Mouse (Mus musculus): ENCODE data around the gene Sema7a. TPM values are rescaled to one million over a fixed set of nuclear protein-coding genes. Genes with fewer than 3 reads are reported as not detected.

The Sema7a gene
- 1.7 and 2.1 TPM in 2 replicates for polyA plus RNA-seq (2011; ENCODE audit: insufficient read depth, insufficient read length, low read depth, missing spikeins)

DNA sequence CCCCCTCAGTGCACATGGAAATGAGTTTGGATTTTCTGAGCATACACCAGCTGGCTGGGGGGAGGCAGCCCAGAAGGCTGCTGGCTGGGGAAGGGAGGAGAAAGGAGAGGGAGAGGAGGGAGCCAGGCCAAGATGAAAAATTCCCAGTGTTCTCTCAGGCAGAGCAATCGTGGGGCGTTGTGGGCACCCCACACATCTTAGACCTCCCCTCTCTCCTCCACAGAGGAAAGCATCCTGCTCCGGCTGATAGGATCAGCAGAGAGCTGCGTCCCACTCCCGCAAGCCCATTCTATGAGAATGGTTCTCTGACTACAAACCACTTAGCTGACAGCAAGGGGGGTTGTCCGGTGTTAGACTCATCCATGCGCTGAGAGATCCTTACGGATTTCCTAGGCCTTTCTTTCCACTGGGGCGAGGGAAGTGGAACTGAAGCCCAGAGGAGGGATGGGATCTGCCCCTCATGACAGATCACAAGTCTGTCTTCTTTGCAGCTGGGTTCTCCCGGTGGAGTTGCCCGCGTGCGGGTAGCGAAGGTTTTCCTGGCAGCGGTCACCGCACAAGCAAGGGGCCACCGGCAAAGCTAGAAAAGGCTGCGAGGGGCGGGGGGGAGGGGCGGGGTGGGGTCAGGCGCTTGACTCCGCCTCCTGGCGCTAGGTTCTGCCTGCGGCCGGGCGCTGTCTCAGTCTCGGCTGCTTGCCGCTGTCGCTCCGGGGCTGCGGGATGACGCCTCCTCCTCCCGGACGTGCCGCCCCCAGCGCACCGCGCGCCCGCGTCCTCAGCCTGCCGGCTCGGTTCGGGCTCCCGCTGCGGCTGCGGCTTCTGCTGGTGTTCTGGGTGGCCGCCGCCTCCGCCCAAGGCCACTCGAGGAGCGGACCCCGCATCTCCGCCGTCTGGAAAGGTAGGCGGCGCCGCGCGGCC is at the start of gene Sema7a:
TSS of gene Sema7a (plus strand) at position 682 of the 918 bp plus-strand sequence.
- H3K27me3 ChIP-seq (ENCODE audit: control insufficient read depth, insufficient read depth, low read length, poor library complexity, severe bottlenecking) = peaks cover 8% of the 10 kb centered on the region; the same call in 1 of the 2 replicates
- H3K36me3 ChIP-seq (ENCODE audit: control insufficient read depth, insufficient read depth, low read length, poor library complexity, severe bottlenecking) = no peaks in the 10 kb centered on the region
- H3K27ac ChIP-seq (ENCODE audit: insufficient read depth, low read length) = no peak within 1 kb of the TSS
- no peaks in the 10 kb centered on the region for H3K9me3 ChIP-seq (replicated peaks; ENCODE audit: control insufficient read depth, insufficient read depth, low read length, poor library complexity, severe bottlenecking)
- H3K4me1 ChIP-seq (ENCODE audit: control insufficient read depth, insufficient read depth, low read length) = no peaks in the 10 kb centered on the region
- peak within 1 kb of the TSS; percentile 14 for H3K9ac ChIP-seq (ENCODE audit: low read depth, poor library complexity, severe bottlenecking)
- no peak for TF ChIP-seq POLR2A (IDR thresholded peaks at IDR 0.05; ENCODE audit: insufficient read depth, low read length)
- no peak for TF ChIP-seq EP300 (IDR thresholded peaks at IDR 0.05; ENCODE audit: insufficient read depth, low read depth, low read length)
- TF ChIP-seq CTCF (IDR thresholded peaks at IDR 0.05; ENCODE audit: low read depth, low read length) = no peak
- peak within 1 kb of the TSS; percentile 86 for H3K4me3 ChIP-seq (ENCODE audit: low read depth, low read length)

DNA sequence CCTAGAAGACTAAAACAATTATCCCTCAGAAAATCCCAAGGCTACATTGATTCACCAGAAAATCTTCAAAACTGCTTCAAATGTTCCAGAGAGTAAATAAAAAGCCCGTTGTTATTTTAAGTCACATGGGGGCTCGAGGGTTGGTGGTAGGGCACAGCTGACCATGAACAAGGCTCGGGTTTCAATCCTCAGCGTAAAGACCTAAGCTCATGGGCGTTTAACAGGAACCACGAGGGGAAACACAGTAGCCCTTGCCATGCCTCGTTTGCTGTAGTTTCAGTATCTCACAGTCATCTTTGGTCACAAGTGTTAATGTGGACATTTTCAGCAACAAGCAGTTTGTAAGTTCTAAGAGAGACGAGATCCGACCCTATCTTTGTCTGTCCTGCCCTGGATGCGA is 39.4 kb upstream of the Sema7a start:
- H3K9me3 ChIP-seq (replicated peaks; ENCODE audit: control insufficient read depth, insufficient read depth, low read length, poor library complexity, severe bottlenecking) = no peaks in the 10 kb centered on the region
- no peak overlapping the region for H3K4me3 ChIP-seq (ENCODE audit: low read depth, low read length)
- TF ChIP-seq EP300 (IDR thresholded peaks at IDR 0.05; ENCODE audit: insufficient read depth, low read depth, low read length) (no peak), CTCF (IDR thresholded peaks at IDR 0.05; ENCODE audit: low read depth, low read length) (no peak), POLR2A (IDR thresholded peaks at IDR 0.05; ENCODE audit: insufficient read depth, low read length) (no peak)
- no peak overlapping the region for H3K27ac ChIP-seq (ENCODE audit: insufficient read depth, low read length)
- H3K36me3 ChIP-seq (ENCODE audit: control insufficient read depth, insufficient read depth, low read length, poor library complexity, severe bottlenecking) = no peaks in the 10 kb centered on the region
- H3K9ac ChIP-seq (ENCODE audit: low read depth, poor library complexity, severe bottlenecking) = no peak overlapping the region
- no peaks in the 10 kb centered on the region for H3K27me3 ChIP-seq (ENCODE audit: control insufficient read depth, insufficient read depth, low read length, poor library complexity, severe bottlenecking)
- H3K4me1 ChIP-seq (ENCODE audit: control insufficient read depth, insufficient read depth, low read length) = no peaks in the 10 kb centered on the region

DNA sequence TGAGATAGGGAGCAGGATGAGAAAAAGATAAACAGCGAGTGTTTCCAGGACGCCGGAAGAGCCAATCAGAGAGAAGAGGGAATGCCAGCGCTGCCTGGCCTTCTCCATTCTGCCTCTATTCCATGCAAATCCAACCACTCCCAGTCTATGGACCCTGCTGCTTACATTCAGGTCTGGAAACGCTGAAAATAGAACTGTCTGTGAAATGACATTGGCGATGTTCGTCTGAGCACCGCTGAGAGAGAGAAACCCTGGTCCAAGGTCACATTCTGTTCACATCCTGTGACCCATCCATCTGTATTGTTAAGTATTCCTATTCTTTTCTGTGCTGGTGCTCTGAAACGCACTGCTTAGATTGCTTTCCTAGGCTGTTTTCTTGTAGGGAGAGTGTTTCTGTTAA is 38.7 kb upstream of the Sema7a start:
- H3K4me1 ChIP-seq (ENCODE audit: control insufficient read depth, insufficient read depth, low read length) = no peaks in the 10 kb centered on the region
- H3K9me3 ChIP-seq (replicated peaks; ENCODE audit: control insufficient read depth, insufficient read depth, low read length, poor library complexity, severe bottlenecking) = no peaks in the 10 kb centered on the region
- peak overlapping the region; percentile 19; the same call in 1 of the 2 replicates for H3K27ac ChIP-seq (ENCODE audit: insufficient read depth, low read length)
- TF ChIP-seq EP300 (IDR thresholded peaks at IDR 0.05; ENCODE audit: insufficient read depth, low read depth, low read length) (no peak), CTCF (IDR thresholded peaks at IDR 0.05; ENCODE audit: low read depth, low read length) (no peak), POLR2A (IDR thresholded peaks at IDR 0.05; ENCODE audit: insufficient read depth, low read length) (no peak)
- no peak overlapping the region for H3K9ac ChIP-seq (ENCODE audit: low read depth, poor library complexity, severe bottlenecking)
- no peaks in the 10 kb centered on the region for H3K27me3 ChIP-seq (ENCODE audit: control insufficient read depth, insufficient read depth, low read length, poor library complexity, severe bottlenecking)
- H3K4me3 ChIP-seq (ENCODE audit: low read depth, low read length) = no peak overlapping the region
- H3K36me3 ChIP-seq (ENCODE audit: control insufficient read depth, insufficient read depth, low read length, poor library complexity, severe bottlenecking) = no peaks in the 10 kb centered on the region

GRCm38 (mm10) chr9:57901601-57902000 is 38.3 kb upstream of the Sema7a start:
- Histone ChIP-seq H3K27me3 (ENCODE audit: control insufficient read depth, insufficient read depth, low read length, poor library complexity, severe bottlenecking) (no peaks in the 10 kb centered on the region), H3K27ac (ENCODE audit: insufficient read depth, low read length) (peak overlapping the region; percentile 19; the same call in 1 of the 2 replicates), H3K9me3 (replicated peaks; ENCODE audit: control insufficient read depth, insufficient read depth, low read length, poor library complexity, severe bottlenecking) (no peaks in the 10 kb centered on the region), H3K9ac (ENCODE audit: low read depth, poor library complexity, severe bottlenecking) (no peak overlapping the region), H3K4me3 (ENCODE audit: low read depth, low read length) (no peak overlapping the region), H3K4me1 (ENCODE audit: control insufficient read depth, insufficient read depth, low read length) (no peaks in the 10 kb centered on the region), H3K36me3 (ENCODE audit: control insufficient read depth, insufficient read depth, low read length, poor library complexity, severe bottlenecking) (no peaks in the 10 kb centered on the region)
- TF ChIP-seq POLR2A (IDR thresholded peaks at IDR 0.05; ENCODE audit: insufficient read depth, low read length) (no peak), EP300 (IDR thresholded peaks at IDR 0.05; ENCODE audit: insufficient read depth, low read depth, low read length) (no peak), CTCF (IDR thresholded peaks at IDR 0.05; ENCODE audit: low read depth, low read length) (no peak)

DNA sequence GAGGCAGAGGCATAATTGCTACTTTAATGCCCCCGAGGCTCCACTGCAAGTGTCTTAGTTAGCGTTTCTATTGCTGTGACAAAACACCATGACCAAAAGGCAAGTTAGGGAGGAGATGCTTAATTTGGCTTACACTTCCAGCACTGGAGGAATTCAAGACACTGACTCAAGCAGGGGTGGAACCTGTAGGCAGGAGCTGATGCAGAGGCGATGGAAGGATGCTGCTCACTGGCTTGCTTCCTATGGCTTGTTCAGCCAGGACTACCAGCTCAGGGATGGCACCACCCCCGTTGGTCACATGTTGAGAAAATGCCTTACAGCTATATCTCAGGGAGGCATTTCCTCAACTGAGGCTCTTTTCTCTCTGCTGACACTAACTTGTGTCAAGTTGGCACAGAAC is 37.8 kb upstream of the Sema7a start:
- H3K4me1 ChIP-seq (ENCODE audit: control insufficient read depth, insufficient read depth, low read length) = no peaks in the 10 kb centered on the region
- H3K27me3 ChIP-seq (ENCODE audit: control insufficient read depth, insufficient read depth, low read length, poor library complexity, severe bottlenecking) = no peaks in the 10 kb centered on the region
- no peak overlapping the region for H3K9ac ChIP-seq (ENCODE audit: low read depth, poor library complexity, severe bottlenecking)
- no peaks in the 10 kb centered on the region for H3K9me3 ChIP-seq (replicated peaks; ENCODE audit: control insufficient read depth, insufficient read depth, low read length, poor library complexity, severe bottlenecking)
- H3K27ac ChIP-seq (ENCODE audit: insufficient read depth, low read length) = no peak overlapping the region
- TF ChIP-seq CTCF (IDR thresholded peaks at IDR 0.05; ENCODE audit: low read depth, low read length) (no peak), EP300 (IDR thresholded peaks at IDR 0.05; ENCODE audit: insufficient read depth, low read depth, low read length) (no peak), POLR2A (IDR thresholded peaks at IDR 0.05; ENCODE audit: insufficient read depth, low read length) (no peak)
- H3K4me3 ChIP-seq (ENCODE audit: low read depth, low read length) = no peak overlapping the region
- no peaks in the 10 kb centered on the region for H3K36me3 ChIP-seq (ENCODE audit: control insufficient read depth, insufficient read depth, low read length, poor library complexity, severe bottlenecking)
